Mouse (Mus musculus): ENCODE data around the gene Dnah6. TPM values are rescaled to one million over a fixed set of nuclear protein-coding genes. Genes with fewer than 3 reads are reported as not detected.

The Dnah6 gene
- polyA plus RNA-seq, 1 experiment, result 0.70 TPM

DNA sequence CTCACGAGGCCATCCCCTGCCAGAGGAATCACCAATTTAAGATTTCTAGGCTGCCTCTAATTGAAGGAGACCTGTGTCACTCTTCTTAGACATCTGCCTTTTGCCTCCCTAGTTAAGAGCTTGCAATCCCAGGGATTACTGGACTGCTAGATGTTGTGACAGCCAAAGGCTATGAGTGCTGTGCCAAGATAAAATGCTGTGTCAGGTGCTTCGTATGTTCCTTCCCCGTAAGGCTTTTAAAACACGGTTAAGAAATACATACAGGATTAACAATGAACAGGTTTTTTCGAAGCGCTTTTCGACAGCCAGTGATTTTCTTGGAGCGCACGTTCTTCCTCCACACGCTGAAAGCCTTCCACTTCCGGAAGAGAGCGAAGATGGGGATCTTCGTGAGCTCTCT lies 26.2 kb downstream of the Dnah6 start:
- WGBS, result 84% methylated on average over 13 of the region's 13 CpGs
- no peak for TF ChIP-seq POLR2A (IDR thresholded peaks at IDR 0.05; ENCODE audit: borderline replicate concordance, control insufficient read depth, low read depth, low read length)
- TF ChIP-seq CTCF (IDR thresholded peaks at IDR 0.05; ENCODE audit: control insufficient read depth, insufficient read depth, low read length), result no peak
- Histone ChIP-seq H3K4me1 (ENCODE audit: control insufficient read depth, insufficient read depth, low read length) (no peaks in the 10 kb centered on the region), H3K27ac (ENCODE audit: control insufficient read depth, insufficient read depth, low read depth, low read length, poor library complexity) (no peak overlapping the region), H3K4me3 (replicated peaks; ENCODE audit: control insufficient read depth, low read depth, low read length) (no peak overlapping the region)

- H3K4me3 ChIP-seq (replicated peaks; ENCODE audit: control insufficient read depth, low read depth, low read length), result no peak overlapping the region
- 77% methylated on average over 6 of the region's 6 CpGs for WGBS
- no peaks in the 10 kb centered on the region for H3K4me1 ChIP-seq (ENCODE audit: control insufficient read depth, insufficient read depth, low read length)
- TF ChIP-seq POLR2A (IDR thresholded peaks at IDR 0.05; ENCODE audit: borderline replicate concordance, control insufficient read depth, low read depth, low read length) (no peak), CTCF (IDR thresholded peaks at IDR 0.05; ENCODE audit: control insufficient read depth, insufficient read depth, low read length) (no peak)
- H3K27ac ChIP-seq (ENCODE audit: control insufficient read depth, insufficient read depth, low read depth, low read length, poor library complexity), result no peak overlapping the region
These were observed 30.7 kb downstream of the Dnah6 start for GRCm38 (mm10) chr6:73190756-73191155.

GRCm38 (mm10) chr6:73184276-73184675 lies 37.2 kb downstream of the Dnah6 start:
- Histone ChIP-seq H3K4me1 (ENCODE audit: control insufficient read depth, insufficient read depth, low read length) (no peaks in the 10 kb centered on the region), H3K27ac (ENCODE audit: control insufficient read depth, insufficient read depth, low read depth, low read length, poor library complexity) (no peak overlapping the region), H3K4me3 (replicated peaks; ENCODE audit: control insufficient read depth, low read depth, low read length) (no peak overlapping the region)
- 67% methylated on average over 5 of the region's 5 CpGs for WGBS
- TF ChIP-seq POLR2A (IDR thresholded peaks at IDR 0.05; ENCODE audit: borderline replicate concordance, control insufficient read depth, low read depth, low read length) (no peak), CTCF (IDR thresholded peaks at IDR 0.05; ENCODE audit: control insufficient read depth, insufficient read depth, low read length) (no peak)

DNA sequence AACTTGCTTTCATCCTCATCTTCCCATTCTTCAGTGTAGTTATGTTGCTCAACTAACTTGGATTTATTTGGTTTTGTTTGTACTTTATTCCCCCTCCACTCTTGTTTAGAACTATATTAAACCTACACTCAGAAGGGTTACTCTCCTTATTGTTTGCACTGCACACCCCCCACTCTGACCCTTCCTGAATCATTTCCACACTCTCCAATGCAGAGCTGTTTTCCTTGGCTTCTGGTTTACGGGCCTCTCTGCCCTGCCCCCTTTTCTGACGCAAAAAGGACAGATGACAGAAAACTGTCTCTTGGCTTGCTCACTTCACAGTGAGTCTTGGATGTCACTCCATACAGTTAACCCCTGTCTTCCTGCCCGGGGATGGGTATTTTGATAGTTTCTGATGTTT lies 38.5 kb downstream of the Dnah6 start:
- Histone ChIP-seq H3K4me3 (replicated peaks; ENCODE audit: control insufficient read depth, low read depth, low read length) (no peak overlapping the region), H3K4me1 (ENCODE audit: control insufficient read depth, insufficient read depth, low read length) (no peaks in the 10 kb centered on the region), H3K27ac (ENCODE audit: control insufficient read depth, insufficient read depth, low read depth, low read length, poor library complexity) (no peak overlapping the region)
- 64% methylated on average over 3 of the region's 3 CpGs for WGBS
- TF ChIP-seq CTCF (IDR thresholded peaks at IDR 0.05; ENCODE audit: control insufficient read depth, insufficient read depth, low read length) (no peak), POLR2A (IDR thresholded peaks at IDR 0.05; ENCODE audit: borderline replicate concordance, control insufficient read depth, low read depth, low read length) (no peak)

GRCm38 (mm10) chr6:73182410-73182809 lies 39.0 kb downstream of the Dnah6 start:
- H3K4me1 ChIP-seq (ENCODE audit: control insufficient read depth, insufficient read depth, low read length), result no peaks in the 10 kb centered on the region
- WGBS, result 10% methylated on average over 3 of the region's 3 CpGs
- no peak overlapping the region for H3K4me3 ChIP-seq (replicated peaks; ENCODE audit: control insufficient read depth, low read depth, low read length)
- no peak for TF ChIP-seq CTCF (IDR thresholded peaks at IDR 0.05; ENCODE audit: control insufficient read depth, insufficient read depth, low read length)
- no peak for TF ChIP-seq POLR2A (IDR thresholded peaks at IDR 0.05; ENCODE audit: borderline replicate concordance, control insufficient read depth, low read depth, low read length)
- H3K27ac ChIP-seq (ENCODE audit: control insufficient read depth, insufficient read depth, low read depth, low read length, poor library complexity), result no peak overlapping the region

- no peak for TF ChIP-seq CTCF (IDR thresholded peaks at IDR 0.05; ENCODE audit: control insufficient read depth, insufficient read depth, low read length)
- no peak for TF ChIP-seq POLR2A (IDR thresholded peaks at IDR 0.05; ENCODE audit: borderline replicate concordance, control insufficient read depth, low read depth, low read length)
- H3K4me3 ChIP-seq (replicated peaks; ENCODE audit: control insufficient read depth, low read depth, low read length), result no peak overlapping the region
- H3K4me1 ChIP-seq (ENCODE audit: control insufficient read depth, insufficient read depth, low read length), result no peaks in the 10 kb centered on the region
- H3K27ac ChIP-seq (ENCODE audit: control insufficient read depth, insufficient read depth, low read depth, low read length, poor library complexity), result no peak overlapping the region
- WGBS, result 31% methylated on average over 4 of the region's 4 CpGs
These were observed 39.4 kb downstream of the Dnah6 start for GRCm38 (mm10) chr6:73182006-73182405.

DNA sequence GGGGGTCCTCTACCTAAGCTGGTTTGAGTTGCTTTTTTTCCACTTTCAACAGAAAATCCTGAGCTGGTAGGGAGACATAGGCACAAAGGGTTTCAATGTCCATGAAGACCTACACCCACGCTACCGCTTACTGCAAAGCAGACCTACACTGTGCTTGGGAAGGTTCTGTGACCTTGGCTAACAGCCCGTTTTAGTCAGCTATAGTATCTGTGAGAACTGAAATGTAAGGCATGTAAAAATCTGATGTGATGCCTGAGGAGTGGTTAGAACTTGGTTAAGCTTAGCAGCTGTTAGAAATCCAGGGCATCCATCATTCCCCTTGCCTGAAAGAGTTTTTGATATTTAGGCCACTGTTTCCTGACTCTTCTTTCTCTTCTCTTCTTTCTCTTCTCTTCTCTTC lies 46.3 kb downstream of the Dnah6 start:
- WGBS, result 81% methylated on average over 3 of the region's 3 CpGs
- TF ChIP-seq CTCF (IDR thresholded peaks at IDR 0.05; ENCODE audit: control insufficient read depth, insufficient read depth, low read length) (no peak), POLR2A (IDR thresholded peaks at IDR 0.05; ENCODE audit: borderline replicate concordance, control insufficient read depth, low read depth, low read length) (no peak)
- H3K4me3 ChIP-seq (replicated peaks; ENCODE audit: control insufficient read depth, low read depth, low read length), result no peak overlapping the region
- H3K27ac ChIP-seq (ENCODE audit: control insufficient read depth, insufficient read depth, low read depth, low read length, poor library complexity), result no peak overlapping the region
- no peaks in the 10 kb centered on the region for H3K4me1 ChIP-seq (ENCODE audit: control insufficient read depth, insufficient read depth, low read length)

GRCm38 (mm10) chr6:73167230-73167629 lies 54.2 kb downstream of the Dnah6 start:
- Histone ChIP-seq H3K27ac (ENCODE audit: control insufficient read depth, insufficient read depth, low read depth, low read length, poor library complexity) (no peak overlapping the region), H3K4me1 (ENCODE audit: control insufficient read depth, insufficient read depth, low read length) (no peaks in the 10 kb centered on the region), H3K4me3 (replicated peaks; ENCODE audit: control insufficient read depth, low read depth, low read length) (no peak overlapping the region)
- no peak for TF ChIP-seq POLR2A (IDR thresholded peaks at IDR 0.05; ENCODE audit: borderline replicate concordance, control insufficient read depth, low read depth, low read length)
- no peak for TF ChIP-seq CTCF (IDR thresholded peaks at IDR 0.05; ENCODE audit: control insufficient read depth, insufficient read depth, low read length)
- 67% methylated on average over 3 of the region's 3 CpGs for WGBS

- 13% methylated on average over 1 of the region's 1 CpGs for WGBS
- TF ChIP-seq CTCF (IDR thresholded peaks at IDR 0.05; ENCODE audit: control insufficient read depth, insufficient read depth, low read length) (no peak), POLR2A (IDR thresholded peaks at IDR 0.05; ENCODE audit: borderline replicate concordance, control insufficient read depth, low read depth, low read length) (no peak)
- H3K4me1 ChIP-seq (ENCODE audit: control insufficient read depth, insufficient read depth, low read length), result no peaks in the 10 kb centered on the region
- no peak overlapping the region for H3K4me3 ChIP-seq (replicated peaks; ENCODE audit: control insufficient read depth, low read depth, low read length)
- H3K27ac ChIP-seq (ENCODE audit: control insufficient read depth, insufficient read depth, low read depth, low read length, poor library complexity), result no peak overlapping the region
These were observed 58.5 kb downstream of the Dnah6 start for GRCm38 (mm10) chr6:73162958-73163357.
